Mouse (Mus musculus) heart, adult 2 months (tissue): Measurements from ENCODE around the gene Slco3a1.

Experiments used
- CTCF ChIP-seq: fragments of 200-600 bp; IDR thresholded peaks from 2 replicates; pipeline ENCODE4 v1.8.1; 2022; ENCODE audit warnings: antibody characterized with exemption, mild to moderate bottlenecking, moderate library complexity
- POLR2A ChIP-seq: fragments of 200-500 bp; IDR thresholded peaks from 2 replicates; pipeline ENCODE4 v1.6.1; 2011; ENCODE audit warnings: mild to moderate bottlenecking, low read depth, low read length, control low read depth; ENCODE audit not compliant: insufficient read depth

- TF ChIP-seq CTCF (no peak), POLR2A (no peak)
Measured at GRCm38 (mm10) chr7:74353240-74353639, 201.3 kb downstream of the Slco3a1 start.
